Mouse (Mus musculus): Measurements from ENCODE around the gene Mad2l1bp. TPM values are rescaled to one million over a fixed set of nuclear protein-coding genes. Genes with fewer than 3 reads are reported as not detected.

The Mad2l1bp gene
- total RNA-seq, 2 experiments from 2014 or later = 20.8 to 25.1 TPM

GRCm38 (mm10) chr17:46118423-46118850 lies 34.9 kb downstream of the Mad2l1bp start:
- DNase-seq = no peak
- intact Hi-C loops (cut with DNase I) = no loop called here
- Histone ChIP-seq H3K4me3 (peak overlapping the region; percentile 19; the same call in 1 of the 2 replicates), H3K27ac (peak overlapping the region; percentile 74)
- TF ChIP-seq CTCF (IDR thresholded peaks at IDR 0.05) = no peak

- intact Hi-C loops (cut with DNase I) = no loop called here
- Histone ChIP-seq H3K27ac (peak overlapping the region; percentile 74), H3K4me3 (peak overlapping the region; percentile 19; the same call in 1 of the 2 replicates)
- DNase-seq = peak; percentile 62
- no peak for TF ChIP-seq CTCF (IDR thresholded peaks at IDR 0.05)
These were observed 35.5 kb downstream of the Mad2l1bp start for GRCm38 (mm10) chr17:46117623-46118422.

- no peak for DNase-seq
- intact Hi-C loops (cut with DNase I) = no loop called here
- no peak overlapping the region for H3K4me3 ChIP-seq
- peak overlapping the region; percentile 74 for H3K27ac ChIP-seq
- TF ChIP-seq CTCF (IDR thresholded peaks at IDR 0.05) = no peak
These were observed 36.5 kb downstream of the Mad2l1bp start for GRCm38 (mm10) chr17:46116881-46117280.

GRCm38 (mm10) chr17:46116138-46116537 lies 37.2 kb downstream of the Mad2l1bp start:
- no peak for TF ChIP-seq CTCF (IDR thresholded peaks at IDR 0.05)
- Histone ChIP-seq H3K4me3 (no peak overlapping the region), H3K27ac (peak overlapping the region; percentile 74)
- DNase-seq = no peak
- intact Hi-C loops (cut with DNase I) = no loop called here

GRCm38 (mm10) chr17:46115489-46115888 lies 37.9 kb downstream of the Mad2l1bp start:
- TF ChIP-seq CTCF (IDR thresholded peaks at IDR 0.05) = no peak
- no peak overlapping the region for H3K4me3 ChIP-seq
- DNase-seq = peak; percentile 41

GRCm38 (mm10) chr17:46110402-46111289 lies 42.7 kb downstream of the Mad2l1bp start, which contains the start of gene Mrps18a:
TSS of gene Mrps18a (plus strand) at chr17:46110986.
- peak; percentile 92 for DNase-seq
- Histone ChIP-seq H3K27ac (peak within 1 kb of the TSS; percentile 92), H3K4me3 (peak within 1 kb of the TSS; percentile 82)
- peak; percentile 6; the same call in 1 of the 2 replicates for TF ChIP-seq CTCF (IDR thresholded peaks at IDR 0.05)
- intact Hi-C loops (cut with DNase I) = no loop called here

More at GRCm38 (mm10) chr17:46115489-46115888, 37.9 kb downstream of the Mad2l1bp start:
- intact Hi-C loops (cut with DNase I) = no loop called here
- H3K27ac ChIP-seq = peak overlapping the region; percentile 74

GRCm38 (mm10) chr17:46108286-46108685 lies 45.1 kb downstream of the Mad2l1bp start:
- H3K27ac ChIP-seq = no peak overlapping the region
- no peak for DNase-seq
- no peak for TF ChIP-seq CTCF (IDR thresholded peaks at IDR 0.05)
- no peak overlapping the region for H3K4me3 ChIP-seq
- intact Hi-C loops (cut with DNase I) = no loop called here

- peak; percentile 89 for DNase-seq
- peak overlapping the region; percentile 28 for H3K4me3 ChIP-seq
- intact Hi-C loops (cut with DNase I) = no loop called here
These were observed 48.9 kb downstream of the Mad2l1bp start for GRCm38 (mm10) chr17:46104487-46104886.

GRCm38 (mm10) chr17:46102608-46103159 lies 50.7 kb downstream of the Mad2l1bp start:
- intact Hi-C loops (cut with DNase I) = loop anchor here (1.0 kb wide), 1 partner anchor 59 kb away; no protein-coding TSS in a partner anchor
- no peak for DNase-seq
- TF ChIP-seq CTCF (IDR thresholded peaks at IDR 0.05) = no peak

More at GRCm38 (mm10) chr17:46104487-46104886, 48.9 kb downstream of the Mad2l1bp start:
- peak overlapping the region; percentile 83 for H3K27ac ChIP-seq
- peak; percentile 3; the same call in 1 of the 2 replicates for TF ChIP-seq CTCF (IDR thresholded peaks at IDR 0.05)

GRCm38 (mm10) chr17:46101906-46102305 lies 51.4 kb downstream of the Mad2l1bp start:
- no peak overlapping the region for H3K4me3 ChIP-seq
- TF ChIP-seq CTCF (IDR thresholded peaks at IDR 0.05) = no peak
- H3K27ac ChIP-seq = no peak overlapping the region
- no peak for DNase-seq
- intact Hi-C loops (cut with DNase I) = loop anchor here (1.0 kb wide), 1 partner anchor 59 kb away; no protein-coding TSS in a partner anchor

More at GRCm38 (mm10) chr17:46102608-46103159, 50.7 kb downstream of the Mad2l1bp start:
- H3K27ac ChIP-seq = peak overlapping the region; percentile 28; the same call in 1 of the 2 replicates
- H3K4me3 ChIP-seq = no peak overlapping the region

GRCm38 (mm10) chr17:46098525-46098924 lies 54.8 kb downstream of the Mad2l1bp start:
- DNase-seq = no peak
- intact Hi-C loops (cut with DNase I) = no loop called here
- no peak overlapping the region for H3K27ac ChIP-seq
- TF ChIP-seq CTCF (IDR thresholded peaks at IDR 0.05) = no peak
- H3K4me3 ChIP-seq = no peak overlapping the region

Other genes starting within 250 kb of the Mad2l1bp start
- 100 to 1,000 TPM; 135 to 219 TPM for gene Vegfa, start 121.2 kb downstream of the Mad2l1bp start, total RNA-seq (2021)
- gene Mrps18a, start 42.6 kb downstream of the Mad2l1bp start, total RNA-seq (2021) = 100 to 1,000 TPM in 1 of 2 experiments, 10 to 100 TPM in 1; 84.2 to 104 TPM
- gene Rsph9, start 9.3 kb downstream of the Mad2l1bp start, total RNA-seq (2021) = under 1 TPM; 0.47 to 0.61 TPM
- gene Gtpbp2, start 7.5 kb upstream of the Mad2l1bp start, total RNA-seq (2021) = 10 to 100 TPM; 52.7 to 55.2 TPM
- 10 to 100 TPM; 11.8 to 14.1 TPM for gene Polh, start 49.1 kb upstream of the Mad2l1bp start, total RNA-seq (2021)
- 10 to 100 TPM; 10.8 to 12.2 TPM for gene Xpo5, start 49.2 kb upstream of the Mad2l1bp start, total RNA-seq (2021)
- gene Polr1c, start 94.5 kb upstream of the Mad2l1bp start, total RNA-seq (2021) = 10 to 100 TPM; 13.7 to 14.5 TPM
- 10 to 100 TPM; 55.8 to 59.5 TPM for gene Yipf3, start 94.5 kb upstream of the Mad2l1bp start, total RNA-seq (2021)
- gene Lrrc73, start 100.0 kb upstream of the Mad2l1bp start, total RNA-seq (2021) = under 1 TPM in 1 of 2 experiments, not detected in 1; 0.14 TPM
- gene Tjap1, start 129.5 kb upstream of the Mad2l1bp start, total RNA-seq (2021) = 10 to 100 TPM; 37.2 to 43.8 TPM
- gene Dlk2, start 143.9 kb upstream of the Mad2l1bp start, total RNA-seq (2021) = not detected
- 1 to 10 TPM; 2.4 to 2.9 TPM for gene Abcc10, start 174.8 kb upstream of the Mad2l1bp start, total RNA-seq (2021)
- gene Zfp318, start 230.2 kb upstream of the Mad2l1bp start, total RNA-seq (2021) = 10 to 100 TPM; 14.1 to 17.4 TPM

All from gastrocnemius, adult 2 months (tissue).